Mouse (Mus musculus) intestine, embryonic 15.5 days (tissue): ENCODE measurements at regions not wholly inside any gene's neighbourhood (a gene's known extent, or its start where the extent isn't known, plus 50 kb on each side); places are given as distances from the start of the nearest gene placed in this dataset.

Experiments used
- ATAC-seq: fragments of 200-750 bp; cut with Nextera tagmentation; 2 replicates; pipeline ENCODE4 v1.8.0; 2017; ENCODE audit warnings: moderate TSS enrichment, moderate library complexity
- H3K27ac ChIP-seq: fragments of 300-500 bp; sonication (generic); 2 replicates; pipeline ENCODE4 v1.5.1; 2015; ENCODE audit warnings: mild to moderate bottlenecking, inconsistent platforms
- H3K27me3 ChIP-seq: fragments of 300-500 bp; sonication (generic); replicated peaks from 2 replicates; pipeline ENCODE4 v1.6.1; 2015; ENCODE audit warnings: inconsistent platforms
- H3K36me3 ChIP-seq: fragments of 300-500 bp; sonication (generic); 2 replicates; pipeline ENCODE4 v1.6.1; 2015; ENCODE audit warnings: inconsistent platforms
- H3K4me1 ChIP-seq: fragments of 300-500 bp; sonication (generic); replicated peaks from 2 replicates; pipeline ENCODE4 v1.6.1; 2015; ENCODE audit warnings: inconsistent platforms
- H3K4me2 ChIP-seq: fragments of 300-500 bp; sonication (generic); replicated peaks from 2 replicates; pipeline ENCODE4 v1.6.1; 2015; ENCODE audit warnings: mild to moderate bottlenecking, inconsistent platforms
- H3K4me3 ChIP-seq: fragments of 300-500 bp; sonication (generic); replicated peaks from 2 replicates; pipeline ENCODE4 v1.5.1; 2015; ENCODE audit warnings: inconsistent platforms
- H3K9ac ChIP-seq: fragments of 300-500 bp; sonication (generic); 2 replicates; pipeline ENCODE4 v1.6.1; 2015; ENCODE audit warnings: inconsistent platforms
- H3K9me3 ChIP-seq: fragments of 300-500 bp; sonication (generic); 2 replicates; pipeline ENCODE4 v1.6.1; 2016; ENCODE audit warnings: inconsistent platforms
- WGBS: fragments of 180-500 bp; shearing (Covaris S2); methylation state at CpG from one replicate; pipeline ENCODE4 v1.1.7; 2015; 5-methylcytosine and 5-hydroxymethylcytosine counted together

DNA sequence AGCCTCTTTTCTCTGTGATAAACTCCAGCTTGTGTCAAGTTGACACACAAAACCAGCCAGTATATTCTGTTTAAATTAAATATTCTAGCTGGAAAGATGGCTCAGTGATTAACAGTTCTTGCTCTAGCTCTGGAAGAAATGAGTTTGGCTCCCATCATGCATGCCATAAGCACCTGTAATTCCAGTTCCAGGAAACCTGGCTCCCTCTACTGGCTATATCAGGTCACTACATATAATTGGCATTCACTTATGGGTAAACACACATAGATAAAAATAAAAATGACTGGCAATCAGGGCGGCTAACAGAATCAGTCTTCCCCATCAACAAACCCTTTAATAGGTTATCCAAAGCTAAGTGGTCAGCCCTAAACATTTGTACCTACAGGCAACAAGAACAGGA is 194.2 kb downstream of the Alx1 start:
- Histone ChIP-seq H3K9me3 (no peaks in the 10 kb centered on the region), H3K4me1 (no peaks in the 10 kb centered on the region), H3K27ac (no peak overlapping the region), H3K36me3 (no peaks in the 10 kb centered on the region), H3K4me2 (no peak overlapping the region), H3K4me3 (no peak overlapping the region), H3K9ac (no peak overlapping the region), H3K27me3 (no peaks in the 10 kb centered on the region)
- 39% methylated on average over 1 of the region's 1 CpGs for WGBS
- no peak for ATAC-seq

DNA sequence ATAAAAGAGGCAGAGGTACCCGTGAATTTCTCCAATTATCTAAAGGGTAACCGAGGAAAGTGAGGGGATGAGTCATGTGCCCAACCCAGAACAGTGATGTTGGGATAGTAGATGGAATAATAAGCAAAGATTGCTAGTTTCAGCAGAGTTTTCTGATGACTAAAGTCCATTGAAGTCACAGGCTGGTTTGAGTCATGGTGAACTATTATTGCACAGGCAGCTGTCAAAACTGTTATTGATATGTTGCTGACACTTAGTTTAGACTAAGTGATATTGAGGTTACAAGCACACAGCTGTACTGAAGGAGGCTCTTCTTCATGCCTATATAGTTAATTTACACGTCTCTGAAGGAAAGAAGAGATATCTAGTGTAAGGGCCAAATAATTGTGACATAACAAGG is 200.4 kb downstream of the Alx1 start:
- H3K27me3 ChIP-seq: no peaks in the 10 kb centered on the region
- ATAC-seq: no peak

DNA sequence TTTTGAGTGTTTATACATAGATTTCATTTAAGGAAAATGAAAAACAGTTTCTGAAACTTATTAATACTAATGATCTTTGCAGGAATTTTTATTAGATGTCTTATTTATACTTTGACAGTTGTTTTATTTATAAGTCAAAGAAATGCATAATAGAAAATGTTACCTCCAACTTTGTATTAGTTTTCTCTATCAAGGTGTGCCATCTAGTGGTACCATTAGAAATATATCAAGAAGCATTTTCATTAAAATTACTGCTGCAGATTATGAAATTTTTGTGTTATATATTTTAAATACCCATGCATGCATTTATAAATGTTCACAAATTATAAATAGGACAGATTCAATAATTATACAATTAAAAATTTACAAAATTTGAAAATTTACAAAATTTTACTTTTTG is 206.6 kb downstream of the Alx1 start:
- ATAC-seq: no peak
- no peak overlapping the region for H3K4me2 ChIP-seq
- no peaks in the 10 kb centered on the region for H3K9me3 ChIP-seq
- H3K27me3 ChIP-seq: no peaks in the 10 kb centered on the region
- no peak overlapping the region for H3K9ac ChIP-seq
- H3K4me3 ChIP-seq: no peak overlapping the region
- no peak overlapping the region for H3K27ac ChIP-seq
- H3K4me1 ChIP-seq: no peaks in the 10 kb centered on the region
- H3K36me3 ChIP-seq: no peaks in the 10 kb centered on the region

More for the DNA sequence above, 200.4 kb downstream of the Alx1 start:
- Histone ChIP-seq H3K36me3 (no peaks in the 10 kb centered on the region), H3K4me3 (no peak overlapping the region), H3K4me1 (no peaks in the 10 kb centered on the region), H3K27ac (no peak overlapping the region), H3K9me3 (no peaks in the 10 kb centered on the region), H3K4me2 (no peak overlapping the region), H3K9ac (no peak overlapping the region)
- WGBS: 65% methylated on average over 3 of the region's 3 CpGs

DNA sequence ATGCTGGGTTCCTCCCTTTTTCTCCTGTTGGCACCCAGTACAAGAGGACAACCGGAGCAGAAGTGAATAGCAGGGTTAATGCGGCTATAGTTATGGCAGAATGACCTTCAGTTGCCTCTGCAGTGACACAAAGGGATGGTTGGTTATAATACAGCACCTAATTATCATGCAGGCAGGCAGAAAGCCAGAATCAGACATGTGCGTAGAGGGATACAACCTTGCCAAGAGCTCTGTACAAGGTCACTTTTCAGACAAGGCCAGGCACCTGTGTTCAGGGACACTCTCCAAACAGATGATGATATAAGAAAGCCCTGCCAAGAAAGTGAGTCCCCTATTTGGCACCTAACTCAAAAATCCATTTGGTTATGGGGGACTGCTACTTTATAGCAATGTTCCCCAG is 228.6 kb downstream of the Alx1 start:
- 93% methylated on average over 3 of the region's 3 CpGs for WGBS
- Histone ChIP-seq H3K4me1 (no peaks in the 10 kb centered on the region), H3K36me3 (no peaks in the 10 kb centered on the region), H3K4me3 (no peak overlapping the region), H3K9ac (no peak overlapping the region), H3K4me2 (no peak overlapping the region), H3K9me3 (no peaks in the 10 kb centered on the region), H3K27ac (no peak overlapping the region), H3K27me3 (no peaks in the 10 kb centered on the region)
- ATAC-seq: no peak

DNA sequence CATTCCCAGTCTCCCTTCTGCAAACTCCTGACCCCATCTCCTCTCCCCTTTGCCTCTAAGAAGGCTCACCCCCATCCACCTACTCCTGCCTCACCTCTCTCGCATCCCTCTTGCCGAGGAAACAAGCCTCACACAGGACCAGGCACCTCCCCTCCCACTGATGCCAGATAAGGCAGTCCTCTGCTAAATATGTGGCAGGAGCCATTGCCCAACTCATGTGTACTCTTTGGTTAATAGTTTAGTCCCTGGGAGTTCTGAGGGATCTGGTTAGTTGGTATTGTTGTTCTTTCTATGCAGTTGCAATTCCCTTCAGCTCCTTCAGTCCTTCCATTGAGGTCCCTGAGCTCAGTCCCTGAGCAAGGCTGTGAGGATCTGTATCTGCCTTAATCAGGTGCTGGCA is 250.8 kb downstream of the Alx1 start:
- ATAC-seq: no peak
- 89% methylated on average over 2 of the region's 2 CpGs for WGBS
- Histone ChIP-seq H3K27ac (no peak overlapping the region), H3K9me3 (no peaks in the 10 kb centered on the region), H3K36me3 (no peaks in the 10 kb centered on the region), H3K4me2 (no peak overlapping the region), H3K9ac (no peak overlapping the region), H3K4me3 (no peak overlapping the region), H3K4me1 (no peaks in the 10 kb centered on the region), H3K27me3 (no peaks in the 10 kb centered on the region)

DNA sequence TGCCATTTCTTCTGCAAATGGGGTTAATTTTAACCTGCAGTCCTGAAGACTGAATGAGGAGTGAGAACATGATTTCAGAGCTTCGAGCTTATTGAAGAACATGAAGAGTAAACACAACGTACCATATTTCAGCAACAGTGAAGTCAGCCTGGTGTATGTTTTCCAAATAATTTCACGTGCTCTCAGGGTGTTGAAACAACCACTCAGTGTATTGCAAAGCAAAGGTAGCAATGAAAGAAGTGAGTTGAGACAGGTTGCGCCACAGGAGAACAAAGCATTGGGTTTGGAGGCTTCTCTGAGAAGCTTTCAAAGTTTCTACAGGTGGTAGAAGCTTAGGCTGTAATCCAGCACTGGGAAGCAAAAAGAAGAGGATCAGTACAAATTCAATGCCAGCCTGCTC is 251.7 kb downstream of the Rassf9 start:
- no peaks in the 10 kb centered on the region for H3K27me3 ChIP-seq
- no peak overlapping the region for H3K27ac ChIP-seq
- no peaks in the 10 kb centered on the region for H3K4me1 ChIP-seq
- no peak for ATAC-seq
- H3K4me2 ChIP-seq: no peak overlapping the region
- H3K9me3 ChIP-seq: no peaks in the 10 kb centered on the region
- no peak overlapping the region for H3K9ac ChIP-seq
- H3K4me3 ChIP-seq: no peak overlapping the region
- H3K36me3 ChIP-seq: no peaks in the 10 kb centered on the region
- WGBS: 69% methylated on average over 4 of the region's 4 CpGs

DNA sequence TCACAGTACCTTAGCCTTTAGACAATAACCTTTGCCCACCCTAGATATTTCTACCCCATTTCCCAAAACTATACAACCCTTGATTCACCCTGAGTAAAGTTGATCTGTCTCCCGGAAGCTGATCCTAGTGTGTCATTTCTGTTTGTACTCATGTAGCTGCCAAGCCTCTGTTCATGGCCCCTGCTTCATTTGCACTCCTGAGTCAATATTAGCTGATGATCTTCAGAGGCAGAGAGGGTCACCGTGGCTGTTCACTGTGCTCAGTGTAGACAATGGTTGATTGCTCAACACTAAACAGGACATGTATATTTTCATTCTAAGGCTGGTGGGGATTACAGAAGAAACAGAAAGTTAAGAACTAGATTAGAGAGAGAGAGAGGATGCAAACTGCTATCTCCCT is 250.4 kb downstream of the Rassf9 start:
- Histone ChIP-seq H3K4me2 (no peak overlapping the region), H3K9me3 (no peaks in the 10 kb centered on the region), H3K4me3 (no peak overlapping the region), H3K4me1 (no peaks in the 10 kb centered on the region), H3K36me3 (no peaks in the 10 kb centered on the region), H3K27ac (no peak overlapping the region), H3K9ac (no peak overlapping the region), H3K27me3 (no peaks in the 10 kb centered on the region)
- peak; percentile 59 for ATAC-seq
- WGBS: 49% methylated on average over 2 of the region's 2 CpGs

DNA sequence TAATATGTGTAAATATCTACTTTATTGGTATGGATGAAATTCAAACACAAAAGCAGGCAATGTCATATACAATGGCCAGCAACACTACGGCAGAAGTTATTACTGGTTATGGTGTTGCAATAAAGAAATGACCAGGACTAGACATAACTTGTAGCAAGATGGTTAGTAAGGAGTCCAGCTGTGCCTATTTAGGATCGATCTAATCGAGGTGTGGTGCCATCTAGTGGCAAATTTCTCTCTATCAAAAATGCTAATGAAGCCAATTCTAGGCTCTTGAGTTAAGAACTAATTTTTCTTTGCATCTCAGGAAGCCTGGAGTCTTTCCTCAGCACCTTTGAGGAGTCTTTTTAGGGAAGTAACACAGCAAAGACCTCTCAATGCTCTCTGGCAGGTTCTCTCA is 223.2 kb downstream of the Rassf9 start:
- 42% methylated on average over 3 of the region's 3 CpGs for WGBS
- ATAC-seq: no peak
- no peaks in the 10 kb centered on the region for H3K27me3 ChIP-seq
- no peaks in the 10 kb centered on the region for H3K9me3 ChIP-seq
- H3K36me3 ChIP-seq: no peaks in the 10 kb centered on the region
- no peak overlapping the region for H3K4me3 ChIP-seq
- no peaks in the 10 kb centered on the region for H3K4me1 ChIP-seq
- H3K27ac ChIP-seq: no peak overlapping the region
- H3K9ac ChIP-seq: no peak overlapping the region
- no peak overlapping the region for H3K4me2 ChIP-seq

DNA sequence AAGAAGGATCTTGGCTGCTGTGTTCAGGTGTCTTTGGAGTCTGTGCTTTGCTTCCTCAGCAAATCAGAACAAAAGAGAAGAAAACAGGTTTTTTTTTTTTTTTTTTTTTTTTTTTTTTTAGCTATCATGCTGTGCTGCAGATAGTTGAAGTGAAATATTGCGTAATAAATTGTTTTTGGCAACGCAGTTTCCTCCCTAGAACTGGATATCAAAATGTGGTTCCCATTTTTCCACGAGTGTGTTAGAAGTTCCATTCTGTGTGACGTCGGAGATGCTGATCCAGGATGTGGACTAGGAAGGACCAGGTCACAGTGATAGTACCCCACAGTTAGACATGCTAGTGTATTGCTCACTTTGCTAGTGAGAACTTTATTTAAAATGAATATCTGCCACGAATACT is 220.4 kb downstream of the Rassf9 start:
- Histone ChIP-seq H3K36me3 (no peaks in the 10 kb centered on the region), H3K4me1 (no peaks in the 10 kb centered on the region), H3K4me2 (no peak overlapping the region), H3K27me3 (no peaks in the 10 kb centered on the region), H3K27ac (no peak overlapping the region), H3K4me3 (no peak overlapping the region), H3K9me3 (no peaks in the 10 kb centered on the region), H3K9ac (no peak overlapping the region)
- ATAC-seq: no peak
- WGBS: 81% methylated on average over 6 of the region's 6 CpGs

DNA sequence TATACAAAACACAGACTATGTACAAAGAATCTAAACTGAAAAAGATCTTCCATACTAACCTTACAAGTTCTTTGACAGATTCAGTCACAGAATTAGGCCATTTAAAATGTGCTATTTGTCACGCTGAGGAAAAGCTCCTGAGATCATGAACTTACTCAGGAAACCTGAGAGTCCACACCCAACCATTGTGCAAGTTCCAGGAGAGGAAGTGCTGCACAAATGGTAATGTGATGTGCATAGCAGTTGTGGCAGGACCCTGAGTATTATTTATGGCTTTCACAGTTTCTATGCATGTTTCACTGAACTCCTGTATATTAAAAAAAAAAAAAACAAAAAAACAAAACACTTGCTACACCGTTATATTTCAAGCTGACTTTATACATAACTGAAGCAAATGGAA is 200.2 kb downstream of the Rassf9 start:
- H3K27ac ChIP-seq: no peak overlapping the region
- H3K27me3 ChIP-seq: no peaks in the 10 kb centered on the region
- H3K36me3 ChIP-seq: no peaks in the 10 kb centered on the region
- no peak overlapping the region for H3K4me2 ChIP-seq
- 70% methylated on average over 2 of the region's 2 CpGs for WGBS
- no peak for ATAC-seq
- no peak overlapping the region for H3K4me3 ChIP-seq
- H3K9me3 ChIP-seq: no peaks in the 10 kb centered on the region
- no peaks in the 10 kb centered on the region for H3K4me1 ChIP-seq
- H3K9ac ChIP-seq: no peak overlapping the region

DNA sequence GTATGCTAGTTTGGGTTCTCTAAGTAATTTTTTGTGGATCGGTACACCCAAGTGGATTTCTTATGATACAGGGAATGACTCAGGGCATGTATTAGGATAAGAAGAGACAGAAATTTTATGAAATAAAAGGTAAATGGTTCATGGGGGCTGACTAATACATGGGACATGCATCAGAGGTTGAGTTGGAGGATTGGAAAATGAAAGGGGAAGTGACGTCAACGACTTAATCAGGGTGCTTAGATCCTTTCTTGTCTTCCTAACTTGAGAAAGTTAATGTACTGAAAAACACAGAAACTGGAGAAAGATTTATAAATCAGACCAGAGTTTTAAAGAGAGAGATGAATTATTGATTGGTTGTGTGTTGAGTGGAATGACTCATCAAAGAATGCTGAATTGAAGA is 193.8 kb downstream of the Rassf9 start:
- ATAC-seq: no peak
- no peak overlapping the region for H3K9ac ChIP-seq
- H3K4me1 ChIP-seq: no peaks in the 10 kb centered on the region
- H3K4me2 ChIP-seq: no peak overlapping the region
- H3K4me3 ChIP-seq: no peak overlapping the region
- no peaks in the 10 kb centered on the region for H3K27me3 ChIP-seq
- WGBS: 91% methylated on average over 3 of the region's 3 CpGs
- no peak overlapping the region for H3K27ac ChIP-seq
- no peaks in the 10 kb centered on the region for H3K36me3 ChIP-seq
- H3K9me3 ChIP-seq: no peaks in the 10 kb centered on the region

DNA sequence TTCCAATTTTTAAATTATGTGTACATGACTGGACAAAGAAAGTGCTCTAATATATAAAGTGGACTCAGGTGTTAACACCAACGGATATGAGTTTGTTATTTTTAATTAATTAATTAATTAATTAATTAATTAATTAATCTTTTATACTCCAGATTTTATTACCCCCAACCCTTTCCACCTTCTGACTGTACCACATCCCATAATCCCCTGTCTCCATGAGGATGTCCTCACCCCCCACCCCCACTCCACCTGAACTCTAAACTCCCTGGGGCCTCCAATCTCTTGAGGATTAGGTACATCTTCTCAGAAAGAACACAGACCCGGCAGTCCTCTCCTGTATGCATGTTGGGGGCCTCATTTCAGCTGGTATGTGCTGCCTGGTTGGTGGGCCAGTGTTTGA is 182.8 kb downstream of the Rassf9 start:
- Histone ChIP-seq H3K9me3 (no peaks in the 10 kb centered on the region), H3K4me1 (no peaks in the 10 kb centered on the region), H3K27me3 (no peaks in the 10 kb centered on the region), H3K27ac (no peak overlapping the region), H3K4me3 (no peak overlapping the region), H3K4me2 (no peak overlapping the region), H3K9ac (no peak overlapping the region), H3K36me3 (no peaks in the 10 kb centered on the region)
- ATAC-seq: no peak
- 78% methylated on average over 2 of the region's 2 CpGs for WGBS

DNA sequence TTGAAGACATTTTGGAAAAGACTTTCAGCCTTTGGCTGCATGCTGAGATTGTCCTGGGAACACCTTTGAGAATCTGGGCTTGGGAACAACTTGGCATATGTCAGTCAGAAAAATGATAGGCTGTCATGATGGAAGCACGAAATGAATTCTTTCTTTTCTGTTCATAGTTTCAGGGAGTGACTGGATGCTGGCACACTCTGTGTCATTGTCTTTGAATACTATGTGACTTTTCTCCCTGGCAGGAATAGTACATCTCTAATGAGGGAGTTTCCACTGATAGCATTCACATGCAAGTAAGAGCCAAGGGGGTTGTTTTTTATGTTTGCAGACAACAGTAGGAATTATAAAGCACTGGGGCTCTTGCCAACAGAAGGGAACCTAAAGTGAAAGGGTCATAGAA is 177.9 kb downstream of the Rassf9 start:
- no peak overlapping the region for H3K27ac ChIP-seq
- no peaks in the 10 kb centered on the region for H3K4me1 ChIP-seq
- no peaks in the 10 kb centered on the region for H3K27me3 ChIP-seq
- H3K4me3 ChIP-seq: no peak overlapping the region
- WGBS: 77% methylated on average over 1 of the region's 1 CpGs
- no peak overlapping the region for H3K4me2 ChIP-seq
- H3K9me3 ChIP-seq: no peaks in the 10 kb centered on the region
- H3K36me3 ChIP-seq: no peaks in the 10 kb centered on the region
- H3K9ac ChIP-seq: no peak overlapping the region
- ATAC-seq: no peak
